Mouse (Mus musculus) heart, adult 18-20 months (tissue): ENCODE results near the gene Fam83g. TPM values are rescaled to one million over a fixed set of nuclear protein-coding genes. Genes with fewer than 3 reads are reported as not detected.
A peak's percentile ranks its signal among the peaks of the same experiment; 100 is the strongest.

Experiments
- DNase-seq, 2 experiments: peaks; one replicate each; pipeline ENCODE4 v3.0.0; 2021 to 2022; ENCODE audit warnings: mixed read lengths in 1 of 2
- total RNA-seq, 2 experiments: library from RNA; stranded (reverse); gene quantifications; 2 replicates each; pipeline ENCODE4 v1.2.3; 2021

Fam83g gene
- total RNA-seq, 2 experiments from 2014 or later = 0.25 to 0.33 TPM

- DNase-seq = no peak
Observed at GRCm38 (mm10) chr11:61715130-61715529, 31.2 kb downstream of the Fam83g start.

GRCm38 (mm10) chr11:61717990-61718389 lies 34.1 kb downstream of the Fam83g start:
- DNase-seq = no peak

- DNase-seq = no peak
Observed at GRCm38 (mm10) chr11:61719387-61719786, 35.5 kb downstream of the Fam83g start.

- no peak for DNase-seq
Observed at GRCm38 (mm10) chr11:61719826-61720225, 35.9 kb downstream of the Fam83g start.

GRCm38 (mm10) chr11:61720636-61721035 lies 36.7 kb downstream of the Fam83g start, which contains the start of gene Slc5a10:
TSS of gene Slc5a10 (minus strand) at chr11:61720826.
- DNase-seq = no peak

- DNase-seq = no peak
Observed at GRCm38 (mm10) chr11:61722077-61722476, 38.2 kb downstream of the Fam83g start.

GRCm38 (mm10) chr11:61728037-61728436 lies 44.1 kb downstream of the Fam83g start:
- DNase-seq = peak; percentile 22 to 50

- no peak for DNase-seq
Observed at GRCm38 (mm10) chr11:61732672-61733071, 48.8 kb downstream of the Fam83g start.

- no peak for DNase-seq
Observed at GRCm38 (mm10) chr11:61737290-61737689, 53.4 kb downstream of the Fam83g start.

- DNase-seq = no peak
Observed at GRCm38 (mm10) chr11:61740500-61740899, 56.6 kb downstream of the Fam83g start.

- no peak for DNase-seq
Observed at GRCm38 (mm10) chr11:61743768-61744167, 59.9 kb downstream of the Fam83g start.

GRCm38 (mm10) chr11:61744460-61744859 lies 60.6 kb downstream of the Fam83g start:
- DNase-seq = no peak

GRCm38 (mm10) chr11:61745781-61746180 lies 61.9 kb downstream of the Fam83g start:
- no peak for DNase-seq

GRCm38 (mm10) chr11:61747161-61747560 lies 63.3 kb downstream of the Fam83g start:
- DNase-seq = no peak

- DNase-seq = peak in 1 of 2 experiments; percentile 23
Observed at GRCm38 (mm10) chr11:61751612-61752011, 67.7 kb downstream of the Fam83g start.

- DNase-seq = no peak
Observed at GRCm38 (mm10) chr11:61757151-61757550, 73.3 kb downstream of the Fam83g start.

Other genes starting within 250 kb of the Fam83g start
- under 1 TPM in 1 of 2 experiments, not detected in 1; 0.15 TPM for gene Rnf112, start 230.0 kb upstream of the Fam83g start, total RNA-seq
- gene Mfap4, start 198.7 kb upstream of the Fam83g start, total RNA-seq = 10 to 100 TPM; 12.5 to 13.3 TPM
- gene Mapk7, start 189.7 kb upstream of the Fam83g start, total RNA-seq = 1 to 10 TPM; 5.7 to 6.0 TPM
- 1 to 10 TPM; 6.3 to 7.5 TPM for gene B9d1, start 178.9 kb upstream of the Fam83g start, total RNA-seq
- gene Epn2, start 104.4 kb upstream of the Fam83g start, total RNA-seq = 10 to 100 TPM; 24.5 to 28.1 TPM
- gene Grap, start 30.8 kb upstream of the Fam83g start, total RNA-seq = 10 to 100 TPM; 12.1 to 13.5 TPM
- gene Slc5a10, start 36.7 kb downstream of the Fam83g start, total RNA-seq = not detected
- 1 to 10 TPM; 7.1 to 7.8 TPM for gene Prpsap2, start 78.0 kb downstream of the Fam83g start, total RNA-seq
- gene Ulk2, start 171.0 kb downstream of the Fam83g start, total RNA-seq = 10 to 100 TPM; 45.9 to 50.7 TPM
- gene Akap10, start 246.2 kb downstream of the Fam83g start, total RNA-seq = 10 to 100 TPM; 13.9 to 15.1 TPM